Mouse (Mus musculus): ENCODE measurements around the gene Cxcl3.

The Cxcl3 gene

DNA sequence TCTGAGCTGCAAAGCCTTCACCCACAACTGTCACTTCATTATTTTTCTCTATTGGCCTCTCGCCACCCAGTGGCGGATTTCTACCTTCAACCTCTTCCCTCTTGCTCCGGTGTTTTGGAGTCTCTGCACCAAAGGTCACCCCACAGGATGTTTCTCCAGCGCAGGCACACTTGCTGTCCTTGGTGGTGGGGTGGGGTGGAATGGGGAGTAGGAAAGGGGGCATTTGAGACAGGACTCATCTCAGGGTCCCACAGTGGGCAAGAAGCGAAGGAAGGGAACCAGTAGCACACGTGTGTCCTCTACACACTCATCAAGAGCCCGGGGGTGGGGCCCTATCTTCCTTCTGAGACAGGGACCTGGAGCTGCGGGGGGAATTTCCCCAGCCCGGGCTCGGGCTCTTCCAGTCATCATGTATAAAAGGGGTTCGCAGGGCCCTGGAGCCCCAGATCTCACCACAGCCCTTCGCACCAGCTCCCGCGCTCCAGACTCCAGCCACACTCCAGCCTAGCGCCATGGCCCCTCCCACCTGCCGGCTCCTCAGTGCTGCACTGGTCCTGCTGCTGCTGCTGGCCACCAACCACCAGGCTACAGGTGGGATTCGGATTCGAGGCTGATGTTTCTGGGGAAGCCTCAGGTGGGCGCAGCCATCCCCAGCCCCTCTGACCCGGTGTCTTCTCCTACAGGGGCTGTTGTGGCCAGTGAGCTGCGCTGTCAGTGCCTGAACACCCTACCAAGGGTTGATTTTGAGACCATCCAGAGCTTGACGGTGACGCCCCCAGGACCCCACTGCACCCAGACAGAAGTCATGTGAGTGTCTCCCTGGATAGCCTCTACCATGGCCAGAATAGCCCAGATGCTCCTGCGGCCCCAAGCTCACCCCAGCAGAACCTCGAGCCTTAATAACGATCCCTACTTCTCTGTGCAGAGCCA lies at the start of gene Cxcl3:
Cxcl3 (plus strand) TSS at position 445 of the 930 bp plus-strand sequence.
- no peak for DNase-seq (ENCODE audit: low read depth)

DNA sequence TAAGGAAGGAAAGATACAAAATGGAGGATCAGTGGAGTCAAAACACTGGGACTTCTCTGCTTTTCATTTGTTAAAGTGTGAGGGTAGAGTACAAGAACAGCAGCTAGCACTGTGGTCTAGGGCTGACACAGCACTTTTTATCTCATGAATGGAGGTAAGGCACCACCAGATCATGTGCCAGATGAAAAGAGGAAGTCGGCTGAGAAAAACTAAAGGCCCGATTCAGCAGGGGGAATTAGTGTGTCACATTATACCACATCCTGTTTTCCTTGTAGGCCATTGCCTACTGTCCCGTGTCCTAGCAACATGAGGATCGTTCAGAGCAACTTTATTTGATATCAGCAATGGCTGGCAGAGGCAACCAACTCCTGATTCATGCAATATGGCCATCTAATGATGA lies 43.9 kb upstream of the Cxcl3 start:
- no peak for DNase-seq (ENCODE audit: low read depth)

- DNase-seq (ENCODE audit: low read depth) = no peak
Observed at GRCm38 (mm10) chr5:90753934-90754333, 32.0 kb upstream of the Cxcl3 start.

DNA sequence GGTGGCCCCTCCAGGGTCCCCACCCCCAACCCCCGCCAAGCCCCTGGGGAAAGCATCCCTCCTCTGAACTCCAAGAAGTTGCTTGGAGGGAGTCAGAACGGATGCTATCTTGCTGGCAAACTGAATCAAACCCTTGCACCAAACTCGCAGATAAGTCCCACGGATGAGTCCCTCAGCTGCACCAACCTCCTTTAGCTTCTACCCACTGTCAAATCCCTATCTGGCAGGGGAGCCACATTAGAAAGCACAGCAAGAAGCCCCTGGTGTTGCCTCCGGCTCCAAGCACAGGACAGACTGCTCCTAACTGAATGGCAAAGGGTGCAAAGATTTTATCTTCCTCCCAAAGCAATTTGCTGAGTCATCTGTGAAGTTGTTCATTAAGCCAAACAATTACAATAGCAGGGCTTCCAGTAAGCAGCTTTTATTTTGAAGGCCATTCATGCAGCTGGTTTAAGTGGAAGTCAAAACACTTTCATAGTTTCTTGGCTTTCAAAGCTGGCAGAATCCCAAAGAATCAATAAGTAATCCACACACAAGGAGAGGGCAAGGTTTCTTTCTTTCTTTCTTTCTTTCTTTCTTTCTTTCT lies 27.8 kb upstream of the Cxcl3 start:
- DNase-seq (ENCODE audit: low read depth) = no peak

- no peak for DNase-seq (ENCODE audit: low read depth)
Observed at GRCm38 (mm10) chr5:90759077-90760065, 26.5 kb upstream of the Cxcl3 start, which contains the start of gene Cxcl5. TSS of gene Cxcl5 (plus strand) at chr5:90759360.

- no peak for DNase-seq (ENCODE audit: low read depth)
Observed at GRCm38 (mm10) chr5:90760303-90760702, 25.6 kb upstream of the Cxcl3 start.

DNA sequence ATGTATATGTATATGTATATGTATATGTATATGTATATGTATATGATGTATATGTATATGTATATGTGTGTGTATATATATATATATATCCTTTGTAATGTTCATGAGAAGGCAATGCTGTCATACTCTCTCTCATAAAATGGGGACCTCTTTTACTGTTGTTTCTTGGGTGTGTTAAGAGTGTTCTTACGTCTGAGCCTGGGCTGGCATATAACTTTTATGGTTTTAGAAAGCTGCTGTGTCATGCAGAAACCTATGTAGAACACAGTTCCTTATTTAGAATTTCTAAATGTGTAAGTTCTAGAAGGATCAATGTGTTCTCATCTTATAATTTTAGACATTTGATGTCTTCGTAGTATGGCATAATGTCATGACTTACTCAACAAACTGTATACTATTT lies 25.1 kb upstream of the Cxcl3 start:
- DNase-seq (ENCODE audit: low read depth) = no peak

DNA sequence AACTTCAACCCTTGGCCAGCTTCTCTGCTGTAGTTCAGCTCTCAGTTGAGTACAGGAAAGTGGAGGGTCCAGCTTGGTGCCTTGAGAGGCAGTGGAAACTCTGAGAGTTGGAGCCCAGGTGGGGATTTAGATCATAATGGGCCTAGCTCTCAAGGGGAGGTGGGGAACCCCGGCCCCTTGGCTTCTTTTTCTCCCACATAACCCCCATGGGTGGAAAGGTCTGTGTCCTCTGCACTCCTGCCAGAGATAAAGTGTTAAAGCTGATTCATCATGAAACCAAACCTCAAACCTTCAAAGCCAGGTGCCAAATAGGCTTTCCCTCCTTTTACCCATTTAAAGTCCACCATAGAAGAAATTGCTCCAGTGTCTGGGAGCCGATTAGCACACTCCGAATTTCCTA lies 24.1 kb upstream of the Cxcl3 start:
- DNase-seq (ENCODE audit: low read depth) = no peak

GRCm38 (mm10) chr5:90763912-90764665 lies 21.8 kb upstream of the Cxcl3 start:
- DNase-seq (ENCODE audit: low read depth) = no peak

DNA sequence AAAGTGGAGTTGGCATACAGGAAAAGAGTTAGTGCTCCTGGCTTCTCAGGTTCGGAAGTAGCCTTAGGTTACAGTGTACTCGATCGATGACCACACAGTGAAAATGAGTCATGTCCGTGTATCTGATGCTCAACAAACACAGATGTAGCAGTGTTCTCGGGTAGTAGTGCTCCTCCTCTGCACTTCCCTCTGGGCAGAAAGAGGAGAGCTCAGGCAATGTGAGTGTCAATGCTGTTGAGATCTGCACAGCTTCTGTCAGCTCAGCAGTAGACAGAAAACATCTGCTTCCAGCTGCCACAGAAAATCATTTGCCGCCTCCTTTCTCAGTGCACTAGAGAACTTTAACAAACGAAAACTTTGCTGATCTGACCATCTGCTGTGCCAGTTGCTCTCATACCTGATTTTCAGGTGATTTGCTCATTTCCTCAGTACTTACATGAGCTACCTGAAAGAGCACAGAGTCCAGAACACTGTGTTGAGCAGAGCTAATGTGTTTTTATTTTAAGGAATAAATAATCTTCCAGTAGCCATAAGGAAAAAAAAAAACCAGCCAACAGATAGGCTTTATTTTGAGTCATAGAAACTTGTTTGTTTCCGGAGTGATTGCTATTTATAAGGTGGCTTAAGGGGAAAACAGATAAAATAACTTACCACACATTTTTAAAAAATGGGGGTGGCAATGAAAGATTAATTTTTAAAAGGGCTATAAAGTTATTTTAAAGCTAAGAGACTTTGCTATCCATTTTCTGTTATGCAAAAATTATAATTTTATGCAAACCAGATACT lies 19.9 kb upstream of the Cxcl3 start:
- DNase-seq (ENCODE audit: low read depth) = no peak

DNA sequence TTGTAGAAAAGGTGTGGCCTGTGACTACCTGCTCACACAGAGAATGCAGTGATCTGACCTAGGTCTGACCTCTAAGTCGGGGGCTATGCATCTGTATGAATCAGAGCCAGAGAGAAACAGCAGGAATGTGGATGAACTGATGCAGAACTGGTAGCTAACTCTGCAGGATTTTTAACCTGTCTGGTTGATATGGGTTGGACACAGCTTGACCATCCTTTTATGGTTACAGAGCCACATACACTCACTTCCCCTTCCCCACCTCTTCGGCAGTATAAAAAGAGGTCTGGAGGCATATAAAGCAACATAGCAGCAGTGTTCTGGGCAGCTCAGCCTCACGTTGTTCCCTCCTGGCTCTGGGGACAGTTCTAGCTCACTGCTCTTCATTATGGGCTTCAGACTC lies 17.7 kb upstream of the Cxcl3 start, which contains the start of gene Ppbp:
Ppbp (plus strand) TSS at position 301 of the 400 bp plus-strand sequence.
- no peak for DNase-seq (ENCODE audit: low read depth)

GRCm38 (mm10) chr5:90771369-90771768 lies 14.5 kb upstream of the Cxcl3 start:
- DNase-seq (ENCODE audit: low read depth) = no peak

- no peak for DNase-seq (ENCODE audit: low read depth)
Observed at GRCm38 (mm10) chr5:90771880-90772653, 13.8 kb upstream of the Cxcl3 start, which contains the start of gene Pf4. TSS of gene Pf4 (plus strand) at chr5:90772435.

DNA sequence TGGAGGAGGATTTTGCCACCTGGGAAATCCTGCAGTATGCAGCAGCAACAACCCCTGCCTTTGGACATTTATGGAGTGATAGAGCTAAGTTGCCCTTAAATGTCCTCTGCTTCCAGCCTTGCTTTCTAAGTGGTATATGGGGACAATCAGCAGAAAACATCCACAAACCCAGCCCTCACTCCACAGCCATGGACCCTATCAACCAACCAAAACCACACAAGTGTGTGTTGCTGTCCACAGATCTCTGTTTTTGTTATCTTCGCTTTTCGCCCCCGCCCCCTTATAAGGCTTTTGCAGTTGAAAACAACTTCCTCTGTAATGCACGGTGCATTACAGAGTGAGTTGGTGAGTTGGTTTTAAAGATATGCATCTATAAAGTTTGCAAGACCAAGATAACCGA lies 10.3 kb upstream of the Cxcl3 start:
- DNase-seq (ENCODE audit: low read depth) = peak; percentile 10

DNA sequence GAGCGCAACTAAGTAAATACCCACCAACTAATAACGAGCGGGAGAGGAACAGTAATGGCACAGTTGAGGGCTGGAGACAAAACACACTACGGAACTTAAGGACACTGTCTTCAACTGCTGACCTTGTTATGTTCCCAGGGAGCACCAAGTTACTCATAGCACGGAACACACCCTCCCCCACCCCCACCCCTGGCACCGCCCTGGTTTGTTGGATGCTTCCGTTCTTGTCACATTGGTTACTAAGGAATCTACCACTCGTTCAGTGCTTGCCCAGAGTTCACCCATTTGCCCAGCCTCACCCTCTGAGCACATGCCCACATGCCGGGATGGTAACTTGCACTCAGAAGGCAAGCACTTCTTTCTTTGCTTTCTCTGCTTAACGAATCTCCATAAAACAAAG lies 8.3 kb upstream of the Cxcl3 start:
- DNase-seq (ENCODE audit: low read depth) = no peak

DNA sequence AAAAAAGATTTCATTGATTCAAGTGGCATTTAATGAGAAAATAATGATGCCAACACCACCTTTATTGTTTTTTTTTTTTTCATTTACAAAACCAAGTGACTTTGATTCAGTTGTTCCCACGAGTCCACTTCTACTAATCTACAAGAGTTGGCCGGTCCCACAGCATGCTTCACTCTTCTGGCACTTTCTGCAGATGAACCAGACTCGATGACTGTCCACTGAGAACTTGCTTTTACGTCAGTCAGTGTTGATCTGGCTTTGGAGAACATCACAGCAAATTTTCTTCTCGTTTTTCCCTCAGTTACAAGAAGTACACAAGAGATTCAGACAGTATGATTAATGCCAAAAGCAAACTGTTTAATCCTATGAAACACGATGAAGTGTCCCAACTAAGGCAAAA lies 7.0 kb upstream of the Cxcl3 start:
- no peak for DNase-seq (ENCODE audit: low read depth)

DNA sequence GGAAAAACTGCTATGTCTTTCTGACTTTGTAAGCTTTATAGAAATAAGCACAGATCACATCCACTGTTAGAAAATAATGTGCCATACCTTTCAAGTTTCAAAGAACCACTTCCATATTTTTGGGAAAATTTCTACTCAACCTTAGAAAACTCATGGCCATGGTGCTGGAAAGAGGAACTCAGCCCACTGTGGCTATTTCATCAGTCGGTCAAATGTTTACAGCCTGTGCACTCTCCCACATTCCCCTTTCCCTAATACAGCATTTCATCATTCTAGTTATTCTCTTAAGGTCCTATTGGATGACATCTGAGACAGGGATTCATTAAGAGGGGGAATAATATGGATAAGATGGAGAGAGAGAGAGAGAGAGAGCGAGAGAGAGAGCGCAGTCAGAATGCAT lies 2.2 kb upstream of the Cxcl3 start:
- no peak for DNase-seq (ENCODE audit: low read depth)

DNA sequence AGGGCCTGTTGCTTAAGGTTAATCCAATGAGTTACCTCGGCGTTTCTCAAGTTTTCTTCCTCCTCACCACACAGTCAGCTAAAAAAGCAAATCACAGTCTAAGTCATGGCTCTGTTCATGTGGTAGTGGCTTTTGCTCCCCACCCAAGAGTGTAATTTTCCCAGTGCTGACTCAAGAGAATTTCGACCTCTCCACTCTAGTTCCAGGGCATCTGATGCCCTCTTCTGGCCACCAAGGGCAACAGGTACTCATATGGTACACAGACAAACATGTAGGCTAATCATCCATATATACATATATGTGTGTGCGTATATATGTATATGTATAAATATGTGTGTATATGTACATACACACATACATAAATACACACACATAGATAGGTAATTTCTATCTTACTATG lies 2.2 kb downstream of the Cxcl3 start:
- no peak for DNase-seq (ENCODE audit: low read depth)

GRCm38 (mm10) chr5:90789306-90790073 lies 3.6 kb downstream of the Cxcl3 start:
- no peak for DNase-seq (ENCODE audit: low read depth)
